Mouse (Mus musculus): ENCODE results near the gene Capg. TPM values are rescaled to one million over a fixed set of nuclear protein-coding genes. Genes with fewer than 3 reads are reported as not detected.

Gene Capg
- polyA plus RNA-seq, 1 experiment from 2014 or later = 62.4 TPM

- peak; percentile 86 for DNase-seq (ENCODE audit: low spot score)
Observed at GRCm38 (mm10) chr6:72601732-72602131, 57.5 kb downstream of the Capg start.

DNA sequence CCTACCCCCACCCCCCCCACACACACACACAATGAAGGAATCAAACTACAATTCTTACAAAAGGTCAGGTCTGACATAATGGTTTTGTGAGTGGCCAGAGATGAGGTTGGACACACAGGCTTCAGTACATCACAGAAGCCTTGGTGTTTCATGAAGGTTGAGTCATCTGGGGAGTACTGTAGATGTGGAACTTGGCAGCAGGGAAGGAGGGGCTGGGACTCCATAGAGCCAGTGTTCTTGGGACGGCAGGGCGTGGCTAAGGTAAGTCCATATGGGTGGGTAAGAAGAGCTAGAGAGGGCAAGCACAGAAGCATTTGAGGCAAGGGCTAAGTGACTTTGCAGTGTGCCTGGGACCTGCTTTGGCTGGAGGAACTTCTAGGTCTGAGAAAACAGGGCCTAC is 59.9 kb downstream of the Capg start:
- DNase-seq (ENCODE audit: low spot score) = no peak

DNA sequence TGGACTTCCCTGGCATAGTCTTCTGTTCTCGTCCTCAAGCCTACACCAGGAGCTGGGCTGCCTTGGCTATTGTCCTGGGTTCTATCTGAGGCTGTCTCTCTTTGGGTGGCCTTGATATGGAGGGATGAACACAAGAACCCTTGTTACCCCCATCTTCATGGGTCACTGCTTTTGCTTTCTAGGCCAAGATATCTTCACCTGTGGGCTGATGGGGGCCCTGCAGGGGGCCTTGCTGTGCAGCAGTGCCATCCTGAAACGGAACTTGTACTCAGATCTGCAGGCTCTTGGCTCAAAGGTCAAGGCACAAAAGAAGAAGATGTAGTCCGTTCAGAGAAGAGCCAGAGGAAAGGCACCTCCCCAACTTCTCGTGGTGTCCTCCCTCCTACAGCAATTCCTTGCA is 62.9 kb downstream of the Capg start:
- no peak for DNase-seq (ENCODE audit: low spot score)

GRCm38 (mm10) chr6:72607676-72608075 is 63.5 kb downstream of the Capg start:
- DNase-seq (ENCODE audit: low spot score) = no peak

GRCm38 (mm10) chr6:72608662-72609184 is 64.5 kb downstream of the Capg start:
- no peak for DNase-seq (ENCODE audit: low spot score)

- no peak for DNase-seq (ENCODE audit: low spot score)
Observed at GRCm38 (mm10) chr6:72610261-72610660, 66.1 kb downstream of the Capg start.

Other genes starting within 250 kb of the Capg start
- gene Sftpb, start 239.8 kb upstream of the Capg start, polyA plus RNA-seq (2015; fragmentation: Nextera tagmentation; extraction: Ambion mirVana) = 0.21 TPM in 1 of 2 replicates, not detected in the other
- 51.1 and 52.8 TPM in 2 replicates for gene Usp39, start 199.2 kb upstream of the Capg start, polyA plus RNA-seq (2015; fragmentation: Nextera tagmentation; extraction: Ambion mirVana)
- 31.7 and 32.5 TPM in 2 replicates for gene 0610030E20Rik, start 197.1 kb upstream of the Capg start, polyA plus RNA-seq (2015; fragmentation: Nextera tagmentation; extraction: Ambion mirVana)
- 1.6 and 1.9 TPM in 2 replicates for gene Tmem150a, start 188.9 kb upstream of the Capg start, polyA plus RNA-seq (2015; fragmentation: Nextera tagmentation; extraction: Ambion mirVana)
- gene Rnf181, start 177.4 kb upstream of the Capg start, polyA plus RNA-seq (2015; fragmentation: Nextera tagmentation; extraction: Ambion mirVana) = 135 and 138 TPM in 2 replicates
- gene Vamp5, start 163.9 kb upstream of the Capg start, polyA plus RNA-seq (2015; fragmentation: Nextera tagmentation; extraction: Ambion mirVana) = 24.7 and 29.0 TPM in 2 replicates
- 160 and 167 TPM in 2 replicates for gene Vamp8, start 153.7 kb upstream of the Capg start, polyA plus RNA-seq (2015; fragmentation: Nextera tagmentation; extraction: Ambion mirVana)
- 7.0 and 7.3 TPM in 2 replicates for gene Ggcx, start 130.1 kb upstream of the Capg start, polyA plus RNA-seq (2015; fragmentation: Nextera tagmentation; extraction: Ambion mirVana)
- 356 and 359 TPM in 2 replicates for gene Mat2a, start 104.8 kb upstream of the Capg start, polyA plus RNA-seq (2015; fragmentation: Nextera tagmentation; extraction: Ambion mirVana)
- gene Sh2d6, start 22.7 kb upstream of the Capg start, polyA plus RNA-seq (2015; fragmentation: Nextera tagmentation; extraction: Ambion mirVana) = 0.14 and 0.23 TPM in 2 replicates
- 11.8 and 13.9 TPM in 2 replicates for gene Elmod3, start 54.0 kb downstream of the Capg start, polyA plus RNA-seq (2015; fragmentation: Nextera tagmentation; extraction: Ambion mirVana)
- 8.4 and 10.5 TPM in 2 replicates for gene Retsat, start 54.1 kb downstream of the Capg start, polyA plus RNA-seq (2015; fragmentation: Nextera tagmentation; extraction: Ambion mirVana)
- 43.9 and 44.1 TPM in 2 replicates for gene Tgoln1, start 72.6 kb downstream of the Capg start, polyA plus RNA-seq (2015; fragmentation: Nextera tagmentation; extraction: Ambion mirVana)
- gene Tcf7l1, start 244.9 kb downstream of the Capg start, polyA plus RNA-seq (2015; fragmentation: Nextera tagmentation; extraction: Ambion mirVana) = 4.3 and 4.4 TPM in 2 replicates